Mouse (Mus musculus) kidney, adult 2 months (tissue): Measurements from ENCODE around the gene Abhd16a.
"Not testable (repeated sequence)": the region's sequence is repeated elsewhere in the genome, so short reads cannot be mapped to it uniquely, and the experiment has no call there.

Source experiments
- CTCF ChIP-seq: fragments of 200-500 bp; conservative IDR thresholded peaks from 2 replicates; pipeline ENCODE4 v1.5.1; 2011; ENCODE audit warnings: low read depth, mild to moderate bottlenecking, control low read depth, low read length, moderate library complexity, mixed read lengths; ENCODE audit not compliant: insufficient read depth, insufficient read length
- POLR2A ChIP-seq: fragments of 200-500 bp; IDR thresholded peaks from one replicate; pipeline ENCODE4 v1.6.1; 2011; ENCODE audit warnings: low read depth, low read length, control low read depth

GRCm38 (mm10) chr17:35124261-35124896 lies 35.3 kb downstream of the Abhd16a start:
- TF ChIP-seq POLR2A, CTCF: not testable (repeated sequence)
